Mouse (Mus musculus) monocyte, adult 2 months (primary cell): ENCODE results near the gene 1700067P10Rik.

Experiments used
- DNase-seq, 2 experiments: peaks; one replicate each; pipeline ENCODE4 v3.0.0; 2022; ENCODE audit warnings: low spot score in 2 of 2, low read depth in 1 of 2

The 1700067P10Rik gene

GRCm38 (mm10) chr17:48095718-48096121, 6.6 kb downstream of the 1700067P10Rik start:
- DNase-seq: no peak

GRCm38 (mm10) chr17:48096321-48096720, 7.2 kb downstream of the 1700067P10Rik start:
- DNase-seq: no peak

DNA sequence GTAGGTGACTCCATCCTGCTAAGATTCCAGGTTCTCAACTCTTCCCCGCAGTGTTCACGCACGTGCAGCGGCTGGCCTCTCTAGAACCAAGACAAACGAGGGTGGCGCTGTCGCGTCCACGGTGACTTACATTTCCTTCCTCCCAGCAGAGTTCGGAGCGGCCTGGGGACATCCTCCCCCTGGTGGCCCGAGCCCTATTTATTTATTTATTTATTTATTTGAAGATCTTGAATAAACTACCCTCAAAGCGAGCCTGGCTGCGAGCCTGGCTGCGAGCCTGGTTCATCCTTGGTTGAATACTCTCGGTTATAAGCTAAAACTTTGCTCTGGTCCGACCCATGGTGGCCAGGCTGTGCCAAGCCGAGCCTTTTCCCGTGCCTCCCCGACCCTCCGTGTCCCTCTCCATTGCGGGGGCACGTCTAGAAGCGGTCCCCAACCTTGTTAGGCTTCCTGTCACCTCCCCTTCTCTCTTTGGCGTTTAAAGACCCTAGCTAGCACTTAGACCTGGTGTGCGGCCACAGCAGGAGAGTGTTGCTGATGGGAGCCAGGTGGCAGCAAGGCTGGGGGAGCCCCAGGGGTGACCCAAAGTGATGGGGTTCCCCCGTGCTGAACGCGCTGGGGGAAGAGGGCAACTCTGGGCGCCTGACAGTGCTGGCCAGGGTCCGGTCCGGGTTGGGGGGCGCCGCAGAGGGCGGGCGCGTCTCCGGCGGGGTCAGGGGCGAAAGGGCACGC, 8.1 kb downstream of the 1700067P10Rik start:
- peak in 1 of 2 experiments; percentile 41 for DNase-seq

DNA sequence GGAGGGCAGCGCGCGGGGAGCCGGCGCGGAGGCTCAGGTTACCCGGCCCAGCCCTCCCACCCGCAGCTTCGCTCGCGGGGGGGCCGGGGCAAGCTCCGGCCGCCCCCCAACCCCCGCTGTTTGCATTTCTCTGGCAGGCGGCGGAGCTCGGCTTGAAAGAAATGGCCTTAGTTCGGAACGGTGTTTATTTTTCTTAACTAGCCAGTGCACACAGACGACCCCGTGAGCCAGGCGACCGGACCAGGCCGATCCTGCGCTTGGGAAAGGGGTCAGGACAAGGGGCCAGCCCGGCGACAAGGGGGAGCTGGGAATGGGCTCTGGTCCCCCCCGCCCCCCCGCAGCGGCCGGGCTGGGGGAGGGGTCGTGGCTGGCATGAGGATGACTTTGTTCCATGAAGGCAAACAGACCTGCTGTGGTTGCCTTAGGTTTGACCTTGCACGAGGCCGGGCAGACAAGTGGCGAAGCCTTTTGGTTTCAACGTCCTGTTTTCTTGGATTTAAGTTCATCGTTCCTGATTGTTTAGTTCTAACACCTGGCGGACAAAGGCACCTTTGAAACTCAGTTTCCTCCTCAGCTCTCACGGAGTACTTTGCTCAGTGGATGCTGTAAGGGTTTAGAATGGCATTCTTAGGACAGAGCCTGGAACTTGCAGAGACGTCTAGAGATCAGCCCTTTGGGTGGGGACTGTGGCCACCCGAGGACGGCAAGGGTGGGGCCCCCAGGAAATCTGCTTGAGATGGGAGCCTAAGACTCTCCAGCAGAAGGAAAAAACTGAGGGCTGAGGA, 8.8 kb downstream of the 1700067P10Rik start:
- no peak for DNase-seq

DNA sequence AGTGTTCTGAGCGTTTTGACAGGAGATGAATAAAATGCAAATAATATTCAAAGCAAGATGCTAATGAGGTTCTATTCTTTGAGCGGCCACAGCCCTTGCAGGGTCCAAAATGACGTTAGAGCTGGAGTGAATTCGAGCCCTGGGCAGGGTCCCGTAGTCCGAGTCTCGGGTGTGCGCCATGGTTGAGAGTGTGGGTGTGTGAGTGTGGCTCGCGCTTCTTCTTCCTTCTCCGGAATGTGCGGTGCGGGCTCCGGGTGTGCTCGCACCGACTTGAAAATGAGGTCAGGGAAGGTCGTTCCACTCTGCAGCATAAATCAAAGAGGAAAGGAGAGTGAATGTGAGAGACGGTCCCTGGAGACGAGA, 9.4 kb downstream of the 1700067P10Rik start:
- no peak for DNase-seq

GRCm38 (mm10) chr17:48099312-48099711, 10.2 kb downstream of the 1700067P10Rik start:
- DNase-seq: no peak

GRCm38 (mm10) chr17:48100441-48101417, 11.6 kb downstream of the 1700067P10Rik start:
- DNase-seq: peak; percentile 38 to 61

- no peak for DNase-seq
Observed at GRCm38 (mm10) chr17:48107333-48107732, 18.2 kb downstream of the 1700067P10Rik start.

GRCm38 (mm10) chr17:48107862-48108261, 18.7 kb downstream of the 1700067P10Rik start:
- no peak for DNase-seq

GRCm38 (mm10) chr17:48108520-48108919, 19.4 kb downstream of the 1700067P10Rik start:
- DNase-seq: no peak

DNA sequence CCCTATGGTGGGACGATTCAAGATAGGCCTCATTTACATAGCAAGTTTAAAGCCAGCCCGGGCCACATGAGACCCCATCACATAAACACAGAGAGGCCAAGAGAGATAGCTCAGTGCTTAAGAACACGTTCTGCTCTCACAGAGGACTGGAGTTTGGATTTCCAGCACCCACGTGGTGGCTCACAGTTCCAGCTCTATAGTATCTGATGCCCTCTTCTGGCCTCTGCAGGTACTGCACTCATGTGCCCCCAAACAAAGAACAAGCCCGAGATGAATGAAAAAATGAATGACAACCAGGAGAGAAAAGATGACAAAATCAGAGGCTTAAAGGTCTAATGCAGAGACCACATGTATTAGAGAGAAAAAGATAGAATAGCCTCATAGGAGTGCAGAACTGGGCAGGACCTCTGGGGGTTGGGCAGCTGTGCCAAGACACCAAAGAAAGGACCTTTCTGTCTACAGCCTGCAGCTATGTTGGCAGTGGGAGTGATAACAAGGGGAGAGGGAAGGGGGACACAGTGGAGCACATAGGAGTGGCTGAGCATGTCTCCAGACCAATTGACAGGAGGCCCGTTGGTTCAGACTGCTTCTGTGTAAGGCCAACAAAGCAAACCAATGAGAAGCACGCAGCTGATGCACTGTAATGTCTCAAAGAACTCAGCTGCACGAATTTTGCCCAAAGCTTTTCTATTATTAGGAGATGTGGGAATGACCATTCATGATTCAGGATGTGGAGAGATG, 21.6 kb downstream of the 1700067P10Rik start:
- peak in 1 of 2 experiments; percentile 55 for DNase-seq

- DNase-seq: no peak
Observed at GRCm38 (mm10) chr17:48118570-48118969, 29.5 kb downstream of the 1700067P10Rik start.

GRCm38 (mm10) chr17:48119656-48120055, 30.5 kb downstream of the 1700067P10Rik start:
- DNase-seq: peak; percentile 54 to 76

GRCm38 (mm10) chr17:48120456-48120855, 31.3 kb downstream of the 1700067P10Rik start:
- DNase-seq: no peak

DNA sequence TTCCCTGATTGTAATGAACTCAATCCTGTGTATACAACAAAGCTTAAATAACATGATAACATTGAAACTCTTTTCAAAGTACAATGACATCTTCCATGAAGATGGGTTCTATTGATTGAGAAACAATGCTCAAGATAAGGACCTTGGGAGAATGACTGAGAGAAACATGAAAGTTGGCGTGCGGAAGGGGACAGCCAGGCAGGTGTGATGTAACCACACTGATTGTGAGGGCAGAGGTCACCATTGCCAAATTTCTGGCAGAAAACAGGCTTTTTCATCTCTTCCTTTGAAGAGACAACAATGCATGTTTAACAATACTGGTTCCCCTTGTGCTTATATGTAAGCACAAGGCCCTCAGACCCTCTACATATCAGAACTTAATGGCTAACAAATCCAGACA, 43.7 kb downstream of the 1700067P10Rik start:
- no peak for DNase-seq
